ENCODE assay signal across 14 mouse cellular contexts in the genomic region with DNA sequence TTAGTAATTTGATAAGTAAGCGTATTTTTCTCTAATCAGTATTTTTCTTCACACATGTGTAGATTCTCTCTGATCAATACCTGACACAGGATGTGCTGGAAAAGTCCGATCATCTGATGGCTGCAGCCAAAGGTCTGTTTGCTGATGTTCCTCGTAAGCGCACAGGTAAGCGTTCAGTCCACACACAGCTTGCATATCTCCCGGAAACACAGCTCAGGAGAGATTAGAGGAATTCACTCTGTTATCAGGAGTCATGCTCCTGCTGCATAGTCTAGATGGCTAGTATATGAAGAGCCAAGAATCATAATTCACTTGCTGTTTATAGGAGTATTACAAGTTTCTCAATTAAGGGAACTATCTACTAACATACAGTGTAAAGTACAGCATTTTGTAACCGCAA. TPM values are rescaled to one million over a fixed set of nuclear protein-coding genes. Genes with fewer than 3 reads are reported as not detected.
"Had no signal": no experiment of that assay in that cellular context is flagged by ENCODE, and none has a peak within 500 bp of the region (broad histone marks: within the 10 kb centered on the region; RNA-seq: fewer than 3 reads in every experiment).

No protein-coding gene starts in this region.

- H3K27ac ChIP-seq: limb, embryonic 15.5 days; midbrain, embryonic 12.5 days; neural tube, embryonic 13.5 days had no signal

- H3K9me3 ChIP-seq: limb, embryonic 15.5 days; megakaryocyte, embryonic 14.5 days; midbrain, embryonic 12.5 days; neural tube, embryonic 13.5 days had no signal

- H3K4me3 ChIP-seq: limb, embryonic 15.5 days; megakaryocyte, embryonic 14.5 days; midbrain, embryonic 12.5 days; neural tube, embryonic 13.5 days had no signal

- DNase-seq: kidney, adult 18-20 months; kidney, postnatal 10 days; kidney, postnatal 4 days; lung, embryonic 14.5 days; lung, postnatal 10 days; lung, postnatal 4 days; right cerebral cortex, postnatal 14 days; thymus, postnatal 4 days had no signal

- H3K4me1 ChIP-seq: limb, embryonic 15.5 days; midbrain, embryonic 12.5 days; neural tube, embryonic 13.5 days had no signal

- H3K27me3 ChIP-seq: limb, embryonic 15.5 days; megakaryocyte, embryonic 14.5 days; midbrain, embryonic 12.5 days; neural tube, embryonic 13.5 days had no signal

- H3K9ac ChIP-seq: limb, embryonic 15.5 days; lung, embryonic 14.5 days; midbrain, embryonic 12.5 days; neural tube, embryonic 13.5 days had no signal

- H3K4me2 ChIP-seq: limb, embryonic 15.5 days; lung, embryonic 14.5 days; midbrain, embryonic 12.5 days; neural tube, embryonic 13.5 days had no signal

- ATAC-seq: midbrain, embryonic 16.5 days had no signal

RNA-seq across cellular contexts. Expression of gene Cfap44, which starts 29.1 kb away (rescaled TPM):
- polyA plus RNA-seq: spleen, adult 2 months had no signal
